Mouse (Mus musculus) frontal cortex, adult 2 months (tissue): ENCODE measurements at regions not wholly inside any gene's neighbourhood (a gene's known extent, or its start where the extent isn't known, plus 50 kb on each side); places are given as distances from the start of the nearest gene placed in this dataset.
"Not testable (repeated sequence)": the region's sequence is repeated elsewhere in the genome, so short reads cannot be mapped to it uniquely, and the experiment has no call there.

ENCODE experiments used
- DNase-seq, 2 experiments: peaks; one replicate each; pipeline ENCODE4 v3.0.0; 2022; ENCODE audit warnings: low spot score in 1 of 2; ENCODE audit errors: extremely low spot score in 1 of 2

DNA sequence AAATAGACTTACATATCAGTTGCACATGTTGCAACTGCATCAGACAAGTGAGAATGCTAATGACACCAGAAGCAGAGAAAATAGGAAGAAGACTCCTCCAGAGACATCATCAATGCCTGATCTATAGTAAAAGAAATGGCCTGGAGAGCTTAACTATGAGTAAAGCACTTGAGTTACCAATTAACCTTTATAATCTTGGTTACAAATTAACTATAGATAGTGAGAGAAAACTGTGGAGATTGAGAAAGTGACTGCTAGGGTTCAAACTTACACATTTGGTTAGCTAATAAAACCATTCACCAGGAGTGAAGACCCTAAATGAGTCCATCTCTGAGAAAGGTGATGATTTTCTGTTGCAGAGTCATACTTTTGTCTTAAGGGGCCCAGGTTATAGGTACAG lies 307.4 kb downstream of the Phex start:
- DNase-seq = no peak

- DNase-seq = peak in 1 of 2 experiments; percentile 21
Observed at GRCm38 (mm10) chrX:157080025-157080424, 335.1 kb downstream of the Phex start.

- DNase-seq = peak in 1 of 2 experiments; percentile 10
Observed at GRCm38 (mm10) chrX:157079606-157080005, 335.5 kb downstream of the Phex start.

GRCm38 (mm10) chrX:157078061-157078460 lies 337.1 kb downstream of the Phex start:
- DNase-seq = not testable (repeated sequence)

GRCm38 (mm10) chrX:157076193-157076592 lies 338.9 kb downstream of the Phex start:
- no peak for DNase-seq

DNA sequence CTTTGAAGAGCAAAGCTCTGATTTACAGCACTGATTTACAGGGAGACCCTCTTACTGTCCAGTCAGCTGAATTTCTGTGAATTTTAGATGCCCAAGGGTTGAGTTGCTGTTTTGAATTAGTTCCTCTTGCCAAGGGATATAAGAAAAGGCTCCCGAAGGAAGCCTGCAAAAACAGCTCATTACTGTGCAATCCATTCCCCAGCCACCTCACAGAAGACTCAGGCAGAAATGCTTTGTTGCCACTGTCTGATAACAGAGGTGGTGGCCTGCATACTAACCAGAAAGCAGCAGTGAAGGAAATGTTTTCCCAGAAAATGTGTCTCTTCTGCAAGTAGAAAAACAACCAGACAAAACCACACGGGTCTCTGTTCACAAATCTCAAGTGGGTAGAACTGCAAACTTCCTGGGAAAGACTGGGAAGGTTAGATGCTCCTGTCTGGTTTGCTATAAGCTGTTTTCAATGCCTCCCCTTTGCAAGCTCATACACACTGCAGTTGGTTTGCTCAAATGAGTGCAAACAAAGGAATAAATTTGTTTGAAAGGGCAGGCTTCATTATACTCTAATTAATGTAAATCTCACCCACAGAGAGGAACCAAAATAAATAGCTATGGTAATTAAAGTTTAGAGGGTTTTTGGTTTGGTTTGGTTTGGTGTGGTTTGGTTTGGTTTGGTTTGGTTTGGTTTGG lies 363.3 kb downstream of the Phex start:
- no peak for DNase-seq

- no peak for DNase-seq
Observed at GRCm38 (mm10) chrX:157028913-157029312, 386.2 kb downstream of the Phex start.

DNA sequence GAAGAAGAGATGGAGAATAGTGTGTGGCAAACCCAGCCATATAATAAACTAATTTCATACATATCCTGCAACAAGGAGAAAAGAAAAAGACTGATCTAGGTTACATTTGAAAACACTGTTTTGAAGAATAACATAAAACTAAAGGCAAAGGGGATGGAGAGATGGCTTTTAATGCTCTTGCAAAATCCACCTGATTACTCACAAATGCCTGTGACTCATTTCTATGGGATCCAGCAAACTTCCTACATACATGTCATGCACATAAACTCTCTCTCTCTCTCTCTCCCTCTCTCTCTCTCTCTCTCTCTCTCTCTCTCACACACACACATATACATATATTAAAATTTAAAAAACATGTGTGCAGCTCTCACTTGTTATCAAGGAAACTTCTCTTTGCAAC lies 390.8 kb downstream of the Phex start:
- no peak for DNase-seq

GRCm38 (mm10) chrX:157021851-157022250 lies 393.3 kb downstream of the Phex start:
- no peak for DNase-seq

DNA sequence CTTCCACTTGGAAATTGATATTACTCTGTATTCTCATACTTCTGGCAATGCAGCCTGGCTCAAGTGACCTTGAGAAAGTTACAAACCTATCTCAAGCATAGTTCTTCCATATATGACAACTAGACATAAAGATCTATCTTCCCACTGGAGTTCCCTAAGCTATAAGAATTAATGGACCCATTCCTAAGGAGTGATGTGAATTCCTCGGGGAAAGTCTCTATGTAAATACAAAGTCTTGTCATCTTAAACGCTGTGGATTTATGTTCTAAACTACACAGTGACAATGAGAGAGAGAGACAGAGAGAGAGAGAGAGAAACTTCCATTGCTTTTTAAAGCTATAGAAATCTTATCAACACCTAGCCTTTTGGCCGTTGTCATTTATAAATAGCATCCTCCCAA lies 394.8 kb downstream of the Phex start:
- no peak for DNase-seq

GRCm38 (mm10) chrX:156989986-156990518 lies 425.1 kb downstream of the Phex start:
- DNase-seq = no peak

DNA sequence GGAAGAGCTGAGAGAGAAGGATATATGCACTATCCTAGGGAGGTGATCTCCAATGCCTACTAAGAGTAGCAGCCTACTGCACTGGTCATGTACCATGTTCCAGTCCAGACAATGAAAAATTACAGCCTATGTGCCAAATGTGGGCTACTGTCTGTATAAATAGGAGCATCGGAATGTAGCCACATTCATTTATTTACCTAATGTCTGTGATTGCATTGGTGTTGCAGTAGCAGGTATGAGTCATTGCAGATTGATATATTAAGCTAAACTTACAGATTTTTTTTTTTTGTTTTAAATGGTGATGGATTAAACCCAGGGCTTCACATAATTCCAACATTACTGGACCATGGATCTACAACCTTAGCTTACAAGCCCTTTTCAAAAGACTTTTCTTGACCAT lies 468.0 kb downstream of the Phex start:
- DNase-seq = no peak

- no peak for DNase-seq
Observed at GRCm38 (mm10) chrX:156944223-156944622, 470.9 kb downstream of the Phex start.

DNA sequence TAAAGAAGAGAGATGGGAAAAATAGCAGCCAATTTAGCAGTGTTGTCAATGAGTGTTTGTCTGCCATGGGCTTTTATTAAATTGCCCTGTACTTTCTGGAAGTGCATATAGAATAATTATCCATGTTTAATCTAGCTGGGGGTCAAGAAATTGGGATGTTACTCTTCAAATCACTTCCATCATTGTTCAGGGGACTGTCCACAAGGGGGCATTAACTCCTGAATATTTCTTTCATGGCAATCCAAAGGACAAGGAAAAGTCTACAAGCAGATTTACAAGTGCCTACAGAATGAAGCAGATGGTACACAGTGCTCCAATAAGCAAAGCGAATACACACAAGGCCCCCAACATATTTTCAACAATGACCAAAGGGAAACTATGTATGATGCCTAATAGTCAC lies 501.7 kb downstream of the Phex start:
- peak in 1 of 2 experiments; percentile 4 for DNase-seq
